20 mouse cellular contexts compared by ENCODE assay signal in the genomic region with DNA sequence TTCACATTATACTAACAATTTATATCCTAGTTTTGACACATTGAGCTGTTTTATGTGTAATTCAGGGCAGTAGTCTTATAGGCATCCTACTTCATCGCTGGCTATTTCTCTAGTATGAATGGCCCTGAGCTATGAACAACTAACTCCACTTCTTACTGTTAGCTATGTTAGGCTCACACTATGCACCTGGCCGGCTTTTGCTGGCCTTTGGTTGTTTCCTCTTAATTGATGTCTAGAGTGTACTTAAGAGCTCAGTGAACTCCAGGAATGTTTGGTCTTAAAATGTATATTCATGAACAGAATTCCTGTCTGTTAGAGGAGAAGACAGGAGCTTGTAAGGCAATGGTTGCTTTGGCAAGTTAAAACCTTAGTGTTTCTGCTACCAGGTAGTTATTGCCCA. TPM values are rescaled to one million over a fixed set of nuclear protein-coding genes. Genes with fewer than 3 reads are reported as not detected.
DNase-seq lines count a peak whose midpoint lies in the region; ATAC-seq lines count a peak whose summit lies in the region.
"Had no signal": no experiment of that assay in that cellular context is flagged by ENCODE, and none has a peak within 500 bp of the region (broad histone marks: within the 10 kb centered on the region; RNA-seq: fewer than 3 reads in every experiment).

No protein-coding gene starts in this region.

- peak; percentile 68 for DNase-seq in kidney, adult 11 months
- DNase-seq in kidney, adult 18-20 months: no peak
- peak; percentile 57 for DNase-seq in kidney, postnatal 14 days
- DNase-seq in lung, postnatal 25 days (ENCODE audit: low spot score): no peak
- DNase-seq: cerebellum, adult 11 months; cerebellum, adult 2 months; cerebellum, adult 9-11 months; cerebellum, postnatal 25 days; forebrain, postnatal 0 days; gastrocnemius, postnatal 25 days had no signal

- no peak overlapping the region for H3K9ac ChIP-seq in kidney, embryonic 15.5 days
- no peak overlapping the region for H3K9ac ChIP-seq in lung, embryonic 16.5 days (ENCODE audit: low read length)
- H3K9ac ChIP-seq: embryonic facial prominence, embryonic 12.5 days; embryonic facial prominence, embryonic 15.5 days; forebrain, postnatal 0 days; hindbrain, embryonic 13.5 days had no signal

- no peaks in the 10 kb centered on the region for H3K27me3 ChIP-seq in kidney, embryonic 15.5 days
- H3K27me3 ChIP-seq in lung, embryonic 16.5 days (ENCODE audit: control insufficient read depth, insufficient read depth, low read depth, low read length): no peaks in the 10 kb centered on the region
- H3K27me3 ChIP-seq: embryonic facial prominence, embryonic 12.5 days; embryonic facial prominence, embryonic 15.5 days; hindbrain, embryonic 13.5 days had no signal

- no peak overlapping the region for H3K4me2 ChIP-seq in kidney, embryonic 15.5 days
- H3K4me2 ChIP-seq in lung, embryonic 16.5 days (ENCODE audit: low read depth, low read length): no peak overlapping the region
- H3K4me2 ChIP-seq: embryonic facial prominence, embryonic 12.5 days; embryonic facial prominence, embryonic 15.5 days; heart, embryonic 11.5 days; hindbrain, embryonic 13.5 days had no signal

- no peak overlapping the region for H3K4me3 ChIP-seq in kidney, embryonic 15.5 days (replicated peaks)
- H3K4me3 ChIP-seq in lung, embryonic 16.5 days (ENCODE audit: low read length): no peak overlapping the region
- H3K4me3 ChIP-seq: embryonic facial prominence, embryonic 12.5 days; embryonic facial prominence, embryonic 15.5 days; hindbrain, embryonic 10.5 days; hindbrain, embryonic 13.5 days had no signal

- H3K4me1 ChIP-seq in kidney, embryonic 15.5 days: no peaks in the 10 kb centered on the region
- 0 out of 2 replicates have a peak, but pooled peaks cover 3% of the 10 kb centered on the region for H3K4me1 ChIP-seq in lung, embryonic 16.5 days (replicated peaks; ENCODE audit: control insufficient read depth, insufficient read depth, low read length)
- H3K4me1 ChIP-seq: embryonic facial prominence, embryonic 12.5 days; embryonic facial prominence, embryonic 15.5 days; hindbrain, embryonic 10.5 days; hindbrain, embryonic 13.5 days had no signal

- no peak overlapping the region for H3K27ac ChIP-seq in kidney, embryonic 15.5 days
- no peak overlapping the region; the same call in 1 of the 2 replicates for H3K27ac ChIP-seq in lung, embryonic 16.5 days (ENCODE audit: low read length)
- H3K27ac ChIP-seq: embryonic facial prominence, embryonic 12.5 days; embryonic facial prominence, embryonic 15.5 days; hindbrain, embryonic 10.5 days; hindbrain, embryonic 13.5 days had no signal

- H3K36me3 ChIP-seq in kidney, embryonic 15.5 days: no peaks in the 10 kb centered on the region
- no peaks in the 10 kb centered on the region for H3K36me3 ChIP-seq in lung, embryonic 16.5 days (ENCODE audit: control insufficient read depth, insufficient read depth, low read length)
- H3K36me3 ChIP-seq: embryonic facial prominence, embryonic 12.5 days; embryonic facial prominence, embryonic 15.5 days; hindbrain, embryonic 10.5 days; hindbrain, embryonic 13.5 days had no signal

- no peaks in the 10 kb centered on the region for H3K9me3 ChIP-seq in kidney, embryonic 15.5 days (replicated peaks)
- H3K9me3 ChIP-seq in lung, embryonic 16.5 days (ENCODE audit: control insufficient read depth, low read length): no peaks in the 10 kb centered on the region
- H3K9me3 ChIP-seq: embryonic facial prominence, embryonic 12.5 days; embryonic facial prominence, embryonic 15.5 days; hindbrain, embryonic 10.5 days; hindbrain, embryonic 13.5 days had no signal

- WGBS in kidney, embryonic 15.5 days: 77% methylated on average over 2 of the region's 2 CpGs
- 57% methylated on average over 2 of the region's 2 CpGs for WGBS in lung, embryonic 16.5 days

- ATAC-seq in kidney, embryonic 15.5 days (replicated peaks; ENCODE audit: low FRiP score): no peak
- ATAC-seq in lung, embryonic 16.5 days (ENCODE audit: low read depth): peak; percentile 60; the same call in 1 of the 2 replicates
- ATAC-seq: CD4-positive, CD25-positive, alpha-beta regulatory T cell, adult 4 months; forebrain, embryonic 14.5 days; forebrain, postnatal 0 days; hindbrain, embryonic 16.5 days had no signal

RNA-seq across cellular contexts. Expression of gene Cdadc1, which starts 57.5 kb away (rescaled TPM):
- 33.9 and 36.0 TPM in 2 replicates for polyA plus RNA-seq in kidney, embryonic 15.5 days (2015; fragmentation: Nextera tagmentation; extraction: Ambion mirVana)
- polyA plus RNA-seq in lung, embryonic 16.5 days (2015; fragmentation: Nextera tagmentation; extraction: Ambion mirVana): 35.3 and 41.2 TPM in 2 replicates

Comparison
In these comparisons a context has a peak if more than half of its experiments do, and no peak if none do; other contexts are left out.
1. DNase-seq: peak in kidney, adult 11 months (single experiment) and kidney, postnatal 14 days (single experiment); none in kidney, adult 18-20 months (single experiment) and lung, postnatal 25 days (single experiment).